Mouse (Mus musculus) 3134 (cell line): ENCODE results near the gene Cxcr6.

Source experiments
- DNase-seq: peaks from one replicate; pipeline ENCODE4 v3.0.0-alpha.2; 2011; ENCODE audit warnings: low spot score; ENCODE audit not compliant: insufficient read length; ENCODE audit errors: extremely low read depth

The Cxcr6 gene

GRCm38 (mm10) chr9:123815996-123816395 lies 9.7 kb downstream of the Cxcr6 start:
- DNase-seq: no peak

DNA sequence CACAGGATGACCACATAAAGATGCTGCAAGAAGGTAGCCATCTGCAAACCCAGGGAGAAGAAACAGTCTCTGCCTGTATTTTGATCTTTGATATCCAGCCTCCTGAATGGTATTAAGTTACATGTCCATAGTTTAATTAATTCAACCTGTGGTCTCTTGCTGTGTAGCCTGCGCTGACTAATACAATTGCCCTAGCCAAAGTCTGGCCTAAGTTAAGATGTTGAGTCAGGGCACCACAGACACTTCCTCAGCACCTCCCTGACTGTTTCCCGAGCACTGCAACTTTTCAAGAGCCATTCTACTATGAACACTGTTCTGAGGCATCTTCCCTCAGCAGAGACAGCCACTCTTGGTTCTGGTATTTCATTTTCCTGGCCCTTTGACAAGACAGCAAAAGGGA lies 12.3 kb downstream of the Cxcr6 start:
- DNase-seq: peak; percentile 19

- DNase-seq: no peak
Observed at GRCm38 (mm10) chr9:123826631-123827030, 20.4 kb downstream of the Cxcr6 start.

- DNase-seq: no peak
Observed at GRCm38 (mm10) chr9:123828916-123829315, 22.6 kb downstream of the Cxcr6 start.

- DNase-seq: no peak
Observed at GRCm38 (mm10) chr9:123835851-123836250, 29.6 kb downstream of the Cxcr6 start.

DNA sequence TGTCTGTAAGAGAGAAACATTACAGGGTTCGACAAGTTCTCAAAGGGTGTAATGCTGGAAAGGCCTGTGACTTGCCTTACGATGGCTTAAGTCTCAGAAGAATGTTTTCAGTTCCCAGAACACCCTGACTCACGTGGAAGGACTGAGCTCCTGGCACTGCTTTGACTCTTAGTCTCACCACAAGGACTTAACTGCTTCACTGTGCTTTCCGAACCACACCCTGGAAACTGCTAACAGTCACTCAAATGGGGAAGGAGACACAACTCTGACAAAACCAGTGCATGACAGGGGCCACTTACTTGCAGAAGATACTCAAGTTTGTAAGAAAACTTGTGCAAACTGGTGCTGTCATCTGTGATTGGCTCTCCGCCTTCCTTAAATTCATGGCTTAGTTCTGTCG lies 34.0 kb downstream of the Cxcr6 start:
- no peak for DNase-seq

- no peak for DNase-seq
Observed at GRCm38 (mm10) chr9:123844468-123844867, 38.2 kb downstream of the Cxcr6 start.

GRCm38 (mm10) chr9:123845120-123845519 lies 38.8 kb downstream of the Cxcr6 start:
- DNase-seq: peak; percentile 51

DNA sequence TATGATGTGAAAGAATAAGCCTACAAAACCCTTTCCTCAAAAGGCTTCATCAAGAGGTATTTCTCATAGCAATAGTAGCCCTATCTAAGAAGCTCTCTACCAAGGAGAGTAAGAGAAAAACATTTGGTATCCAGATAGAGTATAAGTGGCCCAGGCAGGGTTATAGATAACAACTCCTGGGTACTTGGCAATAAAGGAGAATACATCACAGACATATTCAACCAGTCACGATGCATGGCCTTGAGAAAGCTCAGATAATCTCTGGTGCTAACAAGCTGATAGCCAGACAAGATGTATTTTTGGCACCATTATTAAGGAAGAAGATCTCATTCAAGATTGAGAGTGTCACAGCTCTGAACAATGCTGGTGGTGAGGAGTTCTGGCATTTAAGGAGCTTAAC lies 40.2 kb downstream of the Cxcr6 start:
- no peak for DNase-seq

- DNase-seq: no peak
Observed at GRCm38 (mm10) chr9:123849976-123850695, 43.9 kb downstream of the Cxcr6 start.

- no peak for DNase-seq
Observed at GRCm38 (mm10) chr9:123850705-123851061, 44.4 kb downstream of the Cxcr6 start.

DNA sequence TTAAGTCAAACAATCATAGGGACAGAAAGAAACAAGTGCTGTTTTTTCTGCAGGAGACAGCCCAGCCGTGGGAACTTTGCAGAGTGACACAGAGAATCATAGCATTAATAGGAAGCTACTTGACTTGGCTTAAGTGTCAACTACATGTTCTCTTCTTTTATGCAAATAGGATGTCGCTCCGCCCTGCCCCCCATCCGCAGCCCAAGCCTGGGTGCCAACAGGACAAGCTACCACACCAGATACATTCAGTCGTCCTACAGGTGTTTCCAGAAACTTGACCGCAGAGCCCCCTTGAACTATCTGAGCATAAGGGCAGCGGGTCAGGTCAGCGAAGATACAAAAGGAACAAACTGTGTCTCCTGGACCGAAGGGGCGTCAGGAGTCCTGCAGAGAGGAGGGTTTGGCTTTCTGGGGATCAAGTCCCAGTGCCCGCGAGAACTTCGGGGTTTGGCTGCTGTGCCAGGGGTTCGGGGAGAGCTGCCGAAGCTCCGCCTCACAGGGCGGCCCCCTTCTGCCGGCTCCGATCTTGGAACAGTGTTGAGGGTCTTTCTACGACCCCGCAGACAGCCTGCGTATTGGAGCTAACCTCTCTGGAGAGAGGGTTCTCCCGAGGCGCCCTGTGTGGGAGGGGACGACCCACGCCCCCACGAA lies 44.9 kb downstream of the Cxcr6 start:
- no peak for DNase-seq

DNA sequence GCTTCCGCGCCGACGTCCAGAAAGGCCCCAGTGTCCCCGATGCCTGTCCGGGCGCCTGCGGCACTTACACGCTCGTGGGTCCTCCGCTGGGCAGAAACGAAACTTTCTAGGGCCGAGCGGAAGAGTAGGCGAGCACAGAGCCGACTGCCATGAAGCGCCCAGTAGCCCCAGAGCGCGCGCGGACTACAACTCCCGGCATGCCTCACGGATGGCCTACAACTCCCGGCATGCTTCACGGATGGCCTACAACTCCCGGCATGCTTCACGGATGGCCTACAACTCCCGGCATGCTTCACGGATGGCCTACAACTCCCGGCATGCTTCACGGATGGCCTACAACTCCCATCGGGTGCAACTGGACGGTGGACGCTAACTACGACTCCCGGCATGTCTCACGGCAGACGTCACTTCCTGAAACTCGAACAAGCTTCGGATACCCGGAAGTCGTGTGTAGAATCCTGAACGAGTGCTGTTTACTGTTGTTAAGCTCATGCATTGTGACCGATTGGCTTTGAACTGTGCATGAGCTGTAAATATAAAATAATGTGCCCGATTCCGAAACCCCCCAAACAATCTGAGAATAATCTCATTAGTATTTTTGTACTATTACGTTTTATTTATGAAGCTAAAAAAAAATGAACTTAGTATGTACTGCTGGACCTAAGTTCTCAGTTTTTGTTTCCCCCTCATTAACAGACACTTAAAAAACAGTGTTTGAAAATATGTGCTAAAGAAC lies 45.6 kb downstream of the Cxcr6 start, which contains the start of gene Fyco1:
Fyco1 (minus strand) TSS at position 187 of the 736 bp plus-strand sequence.
- DNase-seq: peak; percentile 91

GRCm38 (mm10) chr9:123852449-123853390 lies 46.4 kb downstream of the Cxcr6 start:
- no peak for DNase-seq

DNA sequence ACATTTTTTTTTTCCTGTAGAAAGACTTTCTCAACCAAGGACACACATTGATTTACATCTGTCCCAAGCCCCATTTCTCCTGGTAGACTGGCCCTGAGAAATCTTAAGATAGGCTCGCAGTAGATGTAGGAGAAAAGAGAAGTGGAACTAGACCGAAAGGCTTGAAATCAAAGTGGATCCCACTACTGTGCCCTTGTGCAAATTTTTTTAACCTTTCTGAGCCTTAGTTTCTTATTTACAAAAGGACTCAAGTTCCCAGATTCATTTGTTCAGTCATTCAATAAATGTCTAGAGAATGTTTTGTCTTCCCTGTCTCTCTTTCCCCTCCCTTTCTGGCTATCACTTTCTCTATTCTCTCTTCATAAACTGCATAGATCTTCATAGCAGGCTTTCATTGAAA lies 50.6 kb downstream of the Cxcr6 start:
- no peak for DNase-seq
